9 mouse cellular contexts compared by ENCODE assay signal in genomic region chr14:49118381-49118780, GRCm38 (mm10). TPM values are rescaled to one million over a fixed set of nuclear protein-coding genes. Genes with fewer than 3 reads are reported as not detected.
A peak's percentile ranks its signal among the peaks of the same experiment; 100 is the strongest.
DNase-seq lines count a peak whose midpoint lies in the region; ATAC-seq and TF ChIP-seq lines count a peak whose summit lies in the region.
"Had no signal": no experiment of that assay in that cellular context is flagged by ENCODE, and none has a peak within 500 bp of the region (broad histone marks: within the 10 kb centered on the region; RNA-seq: fewer than 3 reads in every experiment).

No protein-coding gene starts in this region.

- in situ Hi-C loops in ES-E14 (cut with MboI; ENCODE audit: low sequenced_read_pairs in 2 of 2, unreplicated experiment in 2 of 2), result no loop called here

- H3K9me3 ChIP-seq in forebrain, embryonic 10.5 days, result no peaks in the 10 kb centered on the region
- no peaks in the 10 kb centered on the region for H3K9me3 ChIP-seq in forebrain, embryonic 12.5 days
- no peaks in the 10 kb centered on the region for H3K9me3 ChIP-seq in ES-E14 (ENCODE audit: control insufficient read depth, insufficient read depth, low read depth, low read length)
- H3K9me3 ChIP-seq: liver, embryonic 15.5 days had no signal

- no peak for ATAC-seq in forebrain, embryonic 12.5 days (ENCODE audit: low FRiP score)

- 9% methylated on average over 7 of the region's 7 CpGs for WGBS in forebrain, embryonic 10.5 days
- WGBS in forebrain, embryonic 12.5 days, result 8% methylated on average over 7 of the region's 7 CpGs

- H3K27ac ChIP-seq in forebrain, embryonic 10.5 days, result no peak overlapping the region
- H3K27ac ChIP-seq in forebrain, embryonic 12.5 days, result no peak overlapping the region
- H3K27ac ChIP-seq in ES-E14 (ENCODE audit: insufficient read depth, low read depth, low read length, poor library complexity, severe bottlenecking), result no peak overlapping the region
- H3K27ac ChIP-seq in testis, adult 2 months (ENCODE audit: control insufficient read depth, insufficient read depth, low read depth, low read length), result no peak overlapping the region
- H3K27ac ChIP-seq: liver, embryonic 15.5 days had no signal

- H3K36me3 ChIP-seq in forebrain, embryonic 10.5 days (replicated peaks), result no peaks in the 10 kb centered on the region
- H3K36me3 ChIP-seq in forebrain, embryonic 12.5 days (replicated peaks), result no peaks in the 10 kb centered on the region
- no peaks in the 10 kb centered on the region for H3K36me3 ChIP-seq in ES-E14 (ENCODE audit: control insufficient read depth, insufficient read depth, low read length, poor library complexity, severe bottlenecking)
- no peaks in the 10 kb centered on the region for H3K36me3 ChIP-seq in testis, adult 2 months (ENCODE audit: control insufficient read depth, insufficient read depth, low read length)
- H3K36me3 ChIP-seq: liver, embryonic 15.5 days had no signal

- no peak for TF ChIP-seq POLR2A in testis, adult 2 months (IDR thresholded peaks at IDR 0.05; ENCODE audit: control insufficient read depth, low read depth, low read length)

- H3K4me2 ChIP-seq in forebrain, embryonic 12.5 days, result no peak overlapping the region
- H3K4me2 ChIP-seq: liver, embryonic 15.5 days had no signal

- peak; percentile 21; the same call in 1 of the 2 replicates for TF ChIP-seq CTCF in testis, adult 2 months (IDR thresholded peaks at IDR 0.05; ENCODE audit: control insufficient read depth, insufficient read depth, insufficient replicate concordance, low read depth, low read length)

- H3K4me3 ChIP-seq in forebrain, embryonic 10.5 days, result no peak overlapping the region
- no peak overlapping the region for H3K4me3 ChIP-seq in forebrain, embryonic 12.5 days (replicated peaks)
- H3K4me3 ChIP-seq in ES-E14 (ENCODE audit: insufficient read depth in 1 of 2, low read depth in 1 of 2, low read length in 2 of 2, poor library complexity in 1 of 2, severe bottlenecking in 1 of 2), result no peak overlapping the region
- no peak overlapping the region for H3K4me3 ChIP-seq in testis, adult 2 months (ENCODE audit: control insufficient read depth, low read depth, low read length)
- H3K4me3 ChIP-seq: liver, embryonic 15.5 days had no signal

- H3K4me1 ChIP-seq in forebrain, embryonic 10.5 days, result no peaks in the 10 kb centered on the region
- H3K4me1 ChIP-seq in forebrain, embryonic 12.5 days, result no peaks in the 10 kb centered on the region
- H3K4me1 ChIP-seq in ES-E14 (ENCODE audit: control insufficient read depth in 2 of 2, insufficient read depth in 2 of 2, low read length in 2 of 2, poor library complexity in 1 of 2), result peaks cover 1 to 2% of the 10 kb centered on the region in 2 experiments; a peak in 1 of 4 replicates
- H3K4me1 ChIP-seq in testis, adult 2 months (ENCODE audit: control insufficient read depth, insufficient read depth, low read length), result no peaks in the 10 kb centered on the region
- H3K4me1 ChIP-seq: liver, embryonic 15.5 days had no signal

- DNase-seq in forebrain, embryonic 10.5 days (ENCODE audit: extremely low spot score, low spot score), result peak; percentile 62
- DNase-seq in ES-E14 (ENCODE audit: low read depth, low spot score), result peak; percentile 30
- DNase-seq in cerebellum, adult 11-12 months, result peak; percentile 6
- DNase-seq in gastrocnemius, adult 8-10 months (ENCODE audit: low spot score in 2 of 2), result peak; percentile 16 to 26
- peak; percentile 10 for DNase-seq in layer of hippocampus, adult 9-11 months
- DNase-seq in mesoderm, embryonic 11.5 days (ENCODE audit: low read depth, low spot score), result peak; percentile 61

- H3K9ac ChIP-seq in forebrain, embryonic 12.5 days, result no peak overlapping the region
- no peak overlapping the region for H3K9ac ChIP-seq in ES-E14 (ENCODE audit: insufficient read depth, low read depth, low read length, poor library complexity, severe bottlenecking)
- H3K9ac ChIP-seq: liver, embryonic 15.5 days had no signal

- no peaks in the 10 kb centered on the region for H3K27me3 ChIP-seq in forebrain, embryonic 10.5 days (ENCODE audit: poor library complexity, severe bottlenecking)
- H3K27me3 ChIP-seq in forebrain, embryonic 12.5 days, result no peaks in the 10 kb centered on the region; the same call in 1 of the 2 replicates
- H3K27me3 ChIP-seq in testis, adult 2 months (ENCODE audit: control insufficient read depth, insufficient read depth, low read length), result no peaks in the 10 kb centered on the region
- H3K27me3 ChIP-seq: liver, embryonic 15.5 days had no signal

TF ChIP-seq in ES-E14, 5 proteins besides CTCF, POLR2A, EP300 and RAD21:
- no peak for TF ChIP-seq CHD2 (IDR thresholded peaks at IDR 0.05; ENCODE audit: low read depth, low read length)
- no peak for TF ChIP-seq ZNF384 (IDR thresholded peaks at IDR 0.05; ENCODE audit: low read depth, low read length)
- no peak for TF ChIP-seq MAFK (IDR thresholded peaks at IDR 0.05; ENCODE audit: insufficient read depth, low read depth, low read length)
- TF ChIP-seq HCFC1 (IDR thresholded peaks at IDR 0.05; ENCODE audit: borderline replicate concordance, insufficient read depth, low read length), result no peak
- TF ChIP-seq ZC3H11A (IDR thresholded peaks at IDR 0.05; ENCODE audit: borderline replicate concordance, low read depth, low read length), result no peak

RNA-seq across cellular contexts. Expression of gene Exoc5, which starts 51.9 kb away (rescaled TPM):
- polyA plus RNA-seq in forebrain, embryonic 10.5 days (2016; fragmentation: Nextera tagmentation; extraction: Ambion mirVana), result 60.8 and 66.8 TPM in 2 replicates
- 92.7 and 94.0 TPM in 2 replicates for polyA plus RNA-seq in forebrain, embryonic 12.5 days (2016; fragmentation: Nextera tagmentation; extraction: Ambion mirVana)
- 20.0 and 21.2 TPM in 2 replicates for total RNA-seq in ES-E14 (2012; rRNA removed)
- 10 to 100 TPM; 17.0 to 21.9 (median 19.7) TPM for total RNA-seq in gastrocnemius, adult 8-10 months (2022)
- 3.6 and 4.1 TPM in 2 replicates for polyA plus RNA-seq in testis, adult 2 months (2012; rRNA removed)

RNA-seq across cellular contexts. Expression of gene Ap5m1, which starts 52.5 kb away (rescaled TPM):
- 30.8 and 32.3 TPM in 2 replicates for polyA plus RNA-seq in forebrain, embryonic 10.5 days (2016; fragmentation: Nextera tagmentation; extraction: Ambion mirVana)
- 33.4 and 35.3 TPM in 2 replicates for polyA plus RNA-seq in forebrain, embryonic 12.5 days (2016; fragmentation: Nextera tagmentation; extraction: Ambion mirVana)
- 11.2 and 20.4 TPM in 2 replicates for total RNA-seq in ES-E14 (2012; rRNA removed)
- total RNA-seq in gastrocnemius, adult 8-10 months (2022), result 1 to 10 TPM; 8.4 to 9.9 (median 9.3) TPM
- polyA plus RNA-seq in testis, adult 2 months (2012; rRNA removed), result 4.4 and 7.1 TPM in 2 replicates

RNA-seq across cellular contexts. Expression of gene Naa30, which starts 53.6 kb away (rescaled TPM):
- polyA plus RNA-seq in forebrain, embryonic 10.5 days (2016; fragmentation: Nextera tagmentation; extraction: Ambion mirVana), result 8.5 and 8.6 TPM in 2 replicates
- 20.4 and 21.9 TPM in 2 replicates for polyA plus RNA-seq in forebrain, embryonic 12.5 days (2016; fragmentation: Nextera tagmentation; extraction: Ambion mirVana)
- total RNA-seq in ES-E14 (2012; rRNA removed), result 17.2 and 30.4 TPM in 2 replicates
- total RNA-seq in gastrocnemius, adult 8-10 months (2022), result 10 to 100 TPM; 16.5 to 22.7 (median 17.6) TPM
- polyA plus RNA-seq in testis, adult 2 months (2012; rRNA removed), result 21.1 and 28.2 TPM in 2 replicates

Comparison
In these comparisons a context has a peak if more than half of its experiments do, and no peak if none do; other contexts are left out.
1. DNase-seq: peak in every context shown above with its lines; median percentile 62 in forebrain, embryonic 10.5 days; 61 in mesoderm, embryonic 11.5 days; 30 in ES-E14; 21 in gastrocnemius, adult 8-10 months; 10 in layer of hippocampus, adult 9-11 months; 6 in cerebellum, adult 11-12 months.
2. RNA of gene Exoc5, which starts 51.9 kb away (polyA plus RNA-seq): 92.7 to 94.0 TPM in forebrain, embryonic 12.5 days and 60.8 to 66.8 TPM in forebrain, embryonic 10.5 days; 3.6 to 4.1 TPM in testis, adult 2 months; every median in the first group is over 10 times any median in the second.